Mouse (Mus musculus): ENCODE measurements at regions not wholly inside any gene's neighbourhood (a gene's known extent, or its start where the extent isn't known, plus 50 kb on each side); places are given as distances from the start of the nearest gene placed in this dataset.

DNA sequence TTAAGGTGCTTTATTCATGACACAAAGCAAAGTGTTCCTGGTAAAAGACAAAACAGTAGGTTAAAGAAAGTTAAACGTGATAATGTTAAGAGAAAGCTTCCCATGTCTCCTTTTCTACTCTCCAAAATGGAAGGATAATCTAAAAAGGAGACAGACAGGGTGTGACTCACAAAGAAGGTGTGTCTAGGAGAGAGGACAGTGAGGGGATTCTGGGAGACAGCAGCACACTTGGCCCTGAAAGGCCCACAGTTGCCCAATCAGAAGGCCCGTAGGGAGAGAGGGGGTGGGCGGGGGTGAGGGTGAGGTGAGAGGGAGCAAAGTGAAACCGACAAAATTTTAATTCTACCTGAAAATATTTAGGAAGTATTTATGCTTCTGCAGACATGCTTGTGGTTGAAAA is 85.8 kb upstream of the Gadd45a start:
- TF ChIP-seq CTCF (conservative IDR thresholded peaks at IDR 0.05): no peak
- no peak overlapping the region for H3K4me3 ChIP-seq

DNA sequence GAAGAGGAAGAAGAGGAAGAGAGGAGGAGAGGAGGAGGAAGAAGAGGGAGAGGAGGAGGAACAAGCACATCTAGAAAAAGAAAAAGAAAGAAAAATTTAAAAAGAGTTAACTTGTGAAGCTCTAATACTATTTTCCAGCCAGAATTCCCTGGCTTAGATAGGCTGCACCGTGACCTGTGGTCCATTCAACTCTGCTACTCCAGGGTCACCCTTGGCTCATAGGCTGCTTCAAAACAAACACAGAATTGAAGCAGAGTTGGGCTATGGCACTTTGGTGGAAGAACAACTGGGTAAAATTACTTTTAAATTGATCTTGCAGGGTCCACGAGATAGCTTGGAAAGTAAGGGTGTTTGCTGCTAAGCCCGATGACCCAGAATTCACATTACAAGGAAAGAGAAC is 79.0 kb upstream of the Gadd45a start:
- Histone ChIP-seq H3K4me3 (no peak overlapping the region), H3K27ac (no peak overlapping the region)
- no peak for DNase-seq (ENCODE audit: low spot score in 2 of 2)
- no peak for TF ChIP-seq CTCF (conservative IDR thresholded peaks at IDR 0.05)

More for the DNA sequence above, 85.8 kb upstream of the Gadd45a start:
- DNase-seq (ENCODE audit: low spot score in 2 of 2): no peak
- no peak overlapping the region for H3K27ac ChIP-seq

DNA sequence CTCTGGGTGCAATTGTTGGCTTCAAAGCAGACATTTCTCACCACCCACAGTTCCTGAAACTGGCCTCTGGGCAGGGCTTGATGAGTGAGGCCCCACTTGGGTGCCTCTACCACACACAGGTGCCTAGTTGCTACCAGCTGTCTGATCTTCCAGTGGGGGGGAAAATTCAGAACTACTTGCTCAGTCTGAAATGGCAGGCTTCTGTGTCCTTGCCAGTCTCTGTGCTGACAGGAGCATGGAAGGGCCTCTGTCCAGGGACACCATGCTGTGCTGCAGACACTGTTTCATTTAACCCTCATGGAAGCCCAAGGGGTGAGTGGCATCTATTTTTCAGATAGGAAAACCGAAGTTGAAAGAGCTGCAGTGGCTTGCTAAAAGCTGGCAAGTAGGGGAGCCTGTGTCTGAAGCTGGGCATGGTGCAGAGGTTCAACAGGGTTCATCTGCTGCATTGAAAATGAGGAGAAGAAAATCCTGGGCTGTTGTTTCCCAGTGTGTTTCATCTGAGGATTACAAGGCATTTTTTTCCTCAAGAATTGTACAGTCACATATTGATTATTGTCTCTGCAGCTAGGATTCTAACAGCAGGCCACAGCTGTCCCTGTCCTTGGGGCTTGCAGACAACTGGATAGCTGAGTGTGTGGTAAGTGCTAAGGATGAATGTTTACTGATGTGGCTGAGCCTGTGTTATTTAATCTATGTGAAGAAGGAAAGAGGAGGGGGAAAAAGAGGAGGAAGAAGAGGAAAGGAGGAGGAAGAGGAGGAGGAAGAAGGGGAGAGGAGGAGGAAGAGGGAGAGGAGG is 78.4 kb upstream of the Gadd45a start:
- no peak overlapping the region for H3K4me3 ChIP-seq
- TF ChIP-seq CTCF (conservative IDR thresholded peaks at IDR 0.05): no peak

DNA sequence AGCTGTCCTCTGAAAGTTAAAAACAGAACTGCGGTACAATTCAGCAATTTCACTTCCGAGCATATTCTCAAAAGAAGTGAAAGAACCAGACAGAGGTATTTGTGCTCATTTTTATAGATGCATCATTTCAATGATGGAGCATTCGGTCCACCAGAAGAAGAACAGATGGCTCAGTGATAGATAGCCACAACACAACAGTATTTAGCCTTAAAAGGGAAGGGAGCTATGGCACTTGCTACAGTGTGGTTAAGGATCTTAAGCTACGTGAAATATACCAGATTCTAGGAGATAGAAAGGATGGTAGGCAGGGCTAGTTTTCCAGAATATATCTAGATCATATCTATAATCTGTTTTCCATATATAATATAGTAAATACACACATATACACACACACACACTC is 77.5 kb upstream of the Gadd45a start:
- Histone ChIP-seq H3K4me3 (no peak overlapping the region), H3K27ac (no peak overlapping the region)
- no peak for TF ChIP-seq CTCF (conservative IDR thresholded peaks at IDR 0.05)
- DNase-seq (ENCODE audit: low spot score in 2 of 2): no peak

More for the DNA sequence above, 78.4 kb upstream of the Gadd45a start:
- H3K27ac ChIP-seq: no peak overlapping the region
- no peak for DNase-seq (ENCODE audit: low spot score in 2 of 2)

DNA sequence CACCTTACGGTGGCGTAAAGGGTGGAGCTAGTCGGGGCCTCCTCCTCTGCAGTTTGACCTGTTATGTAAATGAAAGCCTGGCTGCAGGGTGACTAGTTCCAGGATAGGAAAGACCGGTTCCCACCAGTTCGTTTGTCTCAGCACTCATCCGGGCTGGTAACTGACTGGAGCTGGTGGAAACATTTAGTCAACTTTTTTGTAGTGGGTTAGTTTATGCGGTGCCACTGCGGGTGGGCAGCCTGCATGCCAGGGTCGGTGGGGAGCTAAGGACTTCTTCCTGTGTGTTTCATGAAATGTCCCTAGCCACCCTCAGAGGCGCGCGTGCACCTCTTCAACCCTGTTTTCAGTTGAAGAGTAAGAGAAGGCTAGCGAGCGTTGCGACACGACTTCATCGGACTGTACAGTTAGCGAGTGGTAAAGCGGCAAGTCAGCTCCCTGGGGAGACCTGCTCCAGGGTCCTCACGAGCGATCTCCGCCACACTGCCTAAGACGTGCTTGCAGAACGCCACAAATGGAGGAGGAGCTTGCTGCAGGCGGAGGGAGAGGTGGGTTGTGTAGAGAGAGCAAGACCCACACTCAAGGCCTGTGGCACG is 76.5 kb upstream of the Gadd45a start:
- TF ChIP-seq CTCF (conservative IDR thresholded peaks at IDR 0.05): no peak
- no peak overlapping the region for H3K4me3 ChIP-seq
- H3K27ac ChIP-seq: no peak overlapping the region
- DNase-seq (ENCODE audit: low spot score in 2 of 2): no peak

DNA sequence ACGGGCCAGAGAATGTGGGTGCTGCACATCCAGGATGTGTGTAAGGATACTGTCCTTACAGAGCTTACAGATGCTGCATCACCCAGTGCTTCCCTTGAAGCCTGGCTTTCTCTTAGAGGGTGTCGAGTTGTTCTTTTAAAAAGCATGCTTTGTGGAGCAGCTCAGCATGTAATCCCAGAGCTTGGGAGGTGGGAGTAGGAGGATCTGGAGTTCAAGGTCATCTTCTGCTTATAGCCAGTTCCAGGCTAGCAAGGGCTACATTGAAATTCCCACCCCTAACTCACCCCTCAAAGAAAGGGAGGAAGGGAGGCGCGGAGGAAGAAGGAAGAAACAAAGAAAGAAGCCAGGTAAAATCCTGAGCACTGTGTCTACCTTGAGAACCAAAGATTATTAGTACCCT is 76.0 kb upstream of the Gadd45a start:
- DNase-seq (ENCODE audit: low spot score in 2 of 2): no peak
- H3K4me3 ChIP-seq: no peak overlapping the region
- H3K27ac ChIP-seq: no peak overlapping the region
- no peak for TF ChIP-seq CTCF (conservative IDR thresholded peaks at IDR 0.05)

DNA sequence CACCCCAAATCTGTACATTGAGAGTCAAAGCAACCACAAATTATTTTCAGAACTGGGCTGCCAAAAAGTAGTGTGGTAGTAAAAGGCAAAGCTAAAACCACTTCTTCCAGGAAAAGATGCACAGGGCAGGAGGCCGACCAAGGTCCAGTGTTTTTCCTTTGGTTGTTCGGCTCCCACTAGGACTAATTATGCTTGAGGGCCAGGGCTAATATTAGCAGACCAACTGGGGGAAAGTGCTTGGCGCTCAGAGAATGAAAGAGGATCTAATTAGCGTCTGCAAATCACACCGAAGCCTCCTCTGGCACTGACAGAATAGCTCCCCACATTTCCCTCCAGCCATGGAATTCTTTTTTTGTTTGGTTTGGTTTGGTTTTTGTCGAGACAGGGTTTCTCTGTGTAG is 75.1 kb upstream of the Gadd45a start:
- no peak for TF ChIP-seq CTCF (conservative IDR thresholded peaks at IDR 0.05)
- Histone ChIP-seq H3K27ac (no peak overlapping the region), H3K4me3 (no peak overlapping the region)
- no peak for DNase-seq (ENCODE audit: low spot score in 2 of 2)

DNA sequence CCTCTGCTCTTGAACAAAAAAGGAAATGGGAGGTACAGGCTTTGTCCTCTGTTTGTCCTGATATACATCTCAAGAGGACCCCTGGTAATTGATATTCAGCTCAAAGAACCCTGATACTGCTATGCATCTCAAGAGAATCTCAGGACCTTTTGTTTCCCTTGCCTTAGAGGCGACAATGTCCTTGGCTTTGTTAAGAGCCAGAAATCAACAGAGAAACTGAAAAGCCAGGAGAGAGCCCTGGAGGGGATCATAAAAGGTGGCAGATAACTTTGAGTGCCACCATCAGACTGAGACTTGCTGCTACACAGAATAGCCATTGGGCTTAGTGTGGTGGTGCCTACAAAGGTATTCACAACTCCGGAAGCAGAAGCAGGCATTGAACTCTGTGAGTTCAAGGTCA is 74.3 kb upstream of the Gadd45a start:
- Histone ChIP-seq H3K27ac (no peak overlapping the region), H3K4me3 (no peak overlapping the region)
- TF ChIP-seq CTCF (conservative IDR thresholded peaks at IDR 0.05): no peak
- DNase-seq (ENCODE audit: low spot score in 2 of 2): no peak

DNA sequence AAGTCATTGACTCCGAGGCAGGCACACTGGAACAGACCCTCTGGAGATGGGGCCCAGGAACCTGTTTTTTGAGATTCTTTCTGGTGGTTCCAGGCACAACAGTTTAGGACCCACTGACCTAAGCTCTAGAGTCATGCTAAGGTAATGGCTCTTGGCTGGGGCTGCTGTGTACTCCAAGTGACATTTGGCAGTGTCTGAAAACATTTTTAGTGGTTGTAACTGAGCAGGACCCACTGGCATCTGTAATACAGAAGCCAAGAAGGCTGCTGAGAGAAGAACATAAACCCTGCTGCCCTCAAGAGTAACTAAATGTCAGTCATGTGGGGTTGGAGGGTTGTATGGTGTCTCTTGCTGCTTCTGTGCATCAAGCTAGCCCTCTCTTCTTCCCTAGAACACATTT is 73.1 kb upstream of the Gadd45a start:
- Histone ChIP-seq H3K4me3 (no peak overlapping the region), H3K27ac (no peak overlapping the region)
- TF ChIP-seq CTCF (conservative IDR thresholded peaks at IDR 0.05): no peak
- no peak for DNase-seq (ENCODE audit: low spot score in 2 of 2)

DNA sequence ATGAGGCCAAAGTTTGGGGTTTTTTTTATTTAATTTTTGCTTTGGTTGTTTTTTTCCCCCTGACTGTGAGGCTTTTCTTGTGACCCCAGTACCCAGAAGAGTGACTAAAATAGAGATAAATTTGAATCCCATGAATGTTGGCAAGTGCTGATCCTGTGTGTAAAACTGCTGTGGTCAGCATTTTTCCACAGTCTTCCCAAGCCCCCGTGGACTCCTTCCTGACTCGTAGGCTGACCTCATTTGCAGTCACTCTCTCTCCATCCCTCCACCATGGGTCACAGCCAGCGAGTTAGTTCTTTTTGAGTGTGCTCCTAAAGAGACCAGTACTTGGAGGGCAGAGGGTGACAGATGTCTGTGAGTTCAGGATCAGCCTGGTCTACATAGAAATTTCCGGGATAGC is 72.5 kb upstream of the Gadd45a start:
- no peak for TF ChIP-seq CTCF (conservative IDR thresholded peaks at IDR 0.05)
- no peak overlapping the region for H3K4me3 ChIP-seq
- no peak for DNase-seq (ENCODE audit: low spot score in 2 of 2)
- H3K27ac ChIP-seq: no peak overlapping the region

DNA sequence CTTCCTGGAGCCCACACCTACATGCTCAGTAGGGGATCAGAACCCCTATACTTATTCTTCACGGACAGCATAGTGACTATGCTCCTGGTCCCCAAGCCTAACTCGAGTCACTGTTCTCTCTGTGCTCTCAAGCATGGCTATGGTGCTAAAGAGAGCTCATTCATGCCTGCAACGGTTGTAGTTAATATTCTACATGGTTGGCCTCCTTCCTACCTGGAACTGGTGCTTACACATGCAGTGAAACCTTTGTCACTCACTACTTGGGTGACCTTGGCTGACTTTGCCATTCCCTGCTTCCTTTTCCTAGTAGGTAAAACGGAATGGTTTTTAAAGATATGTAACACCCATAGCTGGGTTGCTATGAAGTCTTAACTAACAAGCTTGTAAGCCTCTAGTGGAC is 70.3 kb upstream of the Gadd45a start:
- TF ChIP-seq CTCF (conservative IDR thresholded peaks at IDR 0.05): no peak
- H3K4me3 ChIP-seq: no peak overlapping the region
- DNase-seq (ENCODE audit: low spot score in 2 of 2): no peak
- H3K27ac ChIP-seq: no peak overlapping the region

DNA sequence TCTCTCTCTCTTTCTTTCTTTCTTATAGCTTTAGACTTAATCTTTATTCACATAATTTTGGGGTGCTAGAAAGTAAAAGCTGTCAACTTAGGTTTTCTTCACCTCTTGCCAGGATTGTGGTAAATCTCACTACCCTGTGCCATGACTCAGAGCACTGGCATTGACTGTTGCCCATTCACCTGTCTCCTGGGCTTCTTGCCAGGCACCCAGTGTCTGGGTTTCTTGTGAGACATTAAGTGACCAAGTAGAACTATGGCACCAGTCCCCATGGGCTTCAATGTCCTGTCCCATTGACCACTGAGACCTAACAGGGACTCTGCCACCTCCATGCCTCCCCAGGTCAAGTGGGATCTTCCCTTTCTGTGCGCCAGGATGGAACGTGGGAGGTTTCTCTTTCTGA is 69.2 kb upstream of the Gadd45a start:
- DNase-seq (ENCODE audit: low spot score in 2 of 2): no peak
- no peak for TF ChIP-seq CTCF (conservative IDR thresholded peaks at IDR 0.05)
- Histone ChIP-seq H3K27ac (no peak overlapping the region), H3K4me3 (no peak overlapping the region)

DNA sequence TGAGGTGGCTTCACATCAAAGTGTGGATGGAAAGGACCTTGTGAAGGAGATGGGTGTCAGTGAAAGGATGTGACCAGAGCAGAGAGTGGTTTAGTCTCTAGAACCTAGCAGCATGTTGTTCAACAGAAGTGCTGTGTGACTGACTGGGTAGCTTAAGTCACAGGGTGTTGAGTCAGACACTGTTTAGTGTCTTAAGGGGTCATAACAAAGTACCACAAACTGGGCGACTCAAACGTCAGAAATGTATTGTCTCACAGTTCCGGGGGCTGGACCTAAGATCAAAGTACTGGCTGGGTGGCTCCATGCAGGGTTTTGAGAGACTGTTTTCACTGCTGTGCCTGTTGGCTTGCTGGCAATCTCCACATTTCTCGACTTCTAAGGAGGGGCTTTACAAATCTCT is 68.1 kb upstream of the Gadd45a start:
- no peak for DNase-seq (ENCODE audit: low spot score in 2 of 2)
- Histone ChIP-seq H3K27ac (no peak overlapping the region), H3K4me3 (no peak overlapping the region)
- TF ChIP-seq CTCF (conservative IDR thresholded peaks at IDR 0.05): no peak

DNA sequence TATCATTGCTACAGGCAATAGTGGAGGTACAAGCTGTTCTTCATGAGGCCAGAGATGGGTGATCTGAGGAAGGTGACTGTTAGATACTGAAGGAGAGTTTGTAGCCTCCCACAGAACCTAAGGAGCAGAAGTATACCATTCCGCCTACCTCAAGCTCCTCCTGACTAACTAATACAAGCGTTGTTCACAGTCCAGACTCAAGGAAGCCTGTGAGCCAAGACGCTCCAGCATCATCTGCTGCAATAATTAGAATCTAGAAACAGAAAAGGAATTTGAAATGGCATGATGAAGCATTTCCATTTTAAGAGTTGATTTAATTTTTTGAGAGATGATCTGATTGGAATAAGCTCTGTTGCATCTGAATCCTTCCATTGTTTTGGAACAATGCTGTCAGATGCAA is 66.9 kb upstream of the Gadd45a start:
- Histone ChIP-seq H3K27ac (peak overlapping the region; percentile 53; the same call in 1 of the 2 replicates), H3K4me3 (no peak overlapping the region)
- TF ChIP-seq CTCF (conservative IDR thresholded peaks at IDR 0.05): no peak
- DNase-seq (ENCODE audit: low spot score in 2 of 2): peak in 1 of 2 experiments; percentile 29
